Mouse (Mus musculus): ENCODE results near the gene Rpia. TPM values are rescaled to one million over a fixed set of nuclear protein-coding genes. Genes with fewer than 3 reads are reported as not detected.
A peak's percentile ranks its signal among the peaks of the same experiment; 100 is the strongest.

Gene Rpia
- polyA plus RNA-seq, 1 experiment = 6.5 TPM

- no peak overlapping the region for H3K4me3 ChIP-seq (ENCODE audit: low read depth, low read length)
- H3K9me3 ChIP-seq (replicated peaks; ENCODE audit: control insufficient read depth, insufficient read depth, low read length, poor library complexity, severe bottlenecking) = no peaks in the 10 kb centered on the region
Measured at GRCm38 (mm10) chr6:70784811-70785210, 7.2 kb downstream of the Rpia start.

GRCm38 (mm10) chr6:70781336-70781735, 10.7 kb downstream of the Rpia start:
- no peaks in the 10 kb centered on the region for H3K27me3 ChIP-seq (ENCODE audit: control insufficient read depth, insufficient read depth, low read length, poor library complexity, severe bottlenecking)
- no peaks in the 10 kb centered on the region for H3K36me3 ChIP-seq (ENCODE audit: control insufficient read depth, insufficient read depth, low read length, poor library complexity, severe bottlenecking)
- no peak overlapping the region for H3K27ac ChIP-seq (ENCODE audit: insufficient read depth, low read length)
- H3K4me1 ChIP-seq (ENCODE audit: control insufficient read depth, insufficient read depth, low read length) = peaks cover 6% of the 10 kb centered on the region
- H3K4me3 ChIP-seq (ENCODE audit: low read depth, low read length) = no peak overlapping the region
- no peaks in the 10 kb centered on the region for H3K9me3 ChIP-seq (replicated peaks; ENCODE audit: control insufficient read depth, insufficient read depth, low read length, poor library complexity, severe bottlenecking)
- no peak overlapping the region for H3K9ac ChIP-seq (ENCODE audit: low read depth, poor library complexity, severe bottlenecking)
- TF ChIP-seq POLR2A (IDR thresholded peaks at IDR 0.05; ENCODE audit: insufficient read depth, low read length) = no peak
- TF ChIP-seq CTCF (IDR thresholded peaks at IDR 0.05; ENCODE audit: low read depth, low read length) = no peak
- no peak for TF ChIP-seq EP300 (IDR thresholded peaks at IDR 0.05; ENCODE audit: insufficient read depth, low read depth, low read length)

More at GRCm38 (mm10) chr6:70784811-70785210, 7.2 kb downstream of the Rpia start:
- Histone ChIP-seq H3K27ac (ENCODE audit: insufficient read depth, low read length) (no peak overlapping the region), H3K4me1 (ENCODE audit: control insufficient read depth, insufficient read depth, low read length) (peaks cover 6% of the 10 kb centered on the region), H3K36me3 (ENCODE audit: control insufficient read depth, insufficient read depth, low read length, poor library complexity, severe bottlenecking) (no peaks in the 10 kb centered on the region), H3K27me3 (ENCODE audit: control insufficient read depth, insufficient read depth, low read length, poor library complexity, severe bottlenecking) (no peaks in the 10 kb centered on the region), H3K9ac (ENCODE audit: low read depth, poor library complexity, severe bottlenecking) (no peak overlapping the region)
- TF ChIP-seq POLR2A (IDR thresholded peaks at IDR 0.05; ENCODE audit: insufficient read depth, low read length) (no peak), EP300 (IDR thresholded peaks at IDR 0.05; ENCODE audit: insufficient read depth, low read depth, low read length) (no peak), CTCF (IDR thresholded peaks at IDR 0.05; ENCODE audit: low read depth, low read length) (no peak)

- TF ChIP-seq POLR2A (IDR thresholded peaks at IDR 0.05; ENCODE audit: insufficient read depth, low read length) (no peak), CTCF (IDR thresholded peaks at IDR 0.05; ENCODE audit: low read depth, low read length) (no peak), EP300 (IDR thresholded peaks at IDR 0.05; ENCODE audit: insufficient read depth, low read depth, low read length) (no peak)
- Histone ChIP-seq H3K27ac (ENCODE audit: insufficient read depth, low read length) (no peak overlapping the region), H3K9ac (ENCODE audit: low read depth, poor library complexity, severe bottlenecking) (no peak overlapping the region), H3K4me3 (ENCODE audit: low read depth, low read length) (no peak overlapping the region), H3K36me3 (ENCODE audit: control insufficient read depth, insufficient read depth, low read length, poor library complexity, severe bottlenecking) (no peaks in the 10 kb centered on the region; the same call in 1 of the 2 replicates), H3K27me3 (ENCODE audit: control insufficient read depth, insufficient read depth, low read length, poor library complexity, severe bottlenecking) (no peaks in the 10 kb centered on the region), H3K9me3 (replicated peaks; ENCODE audit: control insufficient read depth, insufficient read depth, low read length, poor library complexity, severe bottlenecking) (no peaks in the 10 kb centered on the region), H3K4me1 (ENCODE audit: control insufficient read depth, insufficient read depth, low read length) (no peaks in the 10 kb centered on the region)
Measured at GRCm38 (mm10) chr6:70774372-70774771, 17.7 kb downstream of the Rpia start.

- Histone ChIP-seq H3K27ac (ENCODE audit: insufficient read depth, low read length) (no peak overlapping the region), H3K4me3 (ENCODE audit: low read depth, low read length) (no peak overlapping the region), H3K4me1 (ENCODE audit: control insufficient read depth, insufficient read depth, low read length) (no peaks in the 10 kb centered on the region), H3K36me3 (ENCODE audit: control insufficient read depth, insufficient read depth, low read length, poor library complexity, severe bottlenecking) (no peaks in the 10 kb centered on the region; the same call in 1 of the 2 replicates), H3K27me3 (ENCODE audit: control insufficient read depth, insufficient read depth, low read length, poor library complexity, severe bottlenecking) (no peaks in the 10 kb centered on the region), H3K9ac (ENCODE audit: low read depth, poor library complexity, severe bottlenecking) (no peak overlapping the region), H3K9me3 (replicated peaks; ENCODE audit: control insufficient read depth, insufficient read depth, low read length, poor library complexity, severe bottlenecking) (no peaks in the 10 kb centered on the region)
- TF ChIP-seq EP300 (IDR thresholded peaks at IDR 0.05; ENCODE audit: insufficient read depth, low read depth, low read length) (no peak), CTCF (IDR thresholded peaks at IDR 0.05; ENCODE audit: low read depth, low read length) (no peak), POLR2A (IDR thresholded peaks at IDR 0.05; ENCODE audit: insufficient read depth, low read length) (no peak)
Measured at GRCm38 (mm10) chr6:70773769-70774168, 18.3 kb downstream of the Rpia start.

- Histone ChIP-seq H3K27me3 (ENCODE audit: control insufficient read depth, insufficient read depth, low read length, poor library complexity, severe bottlenecking) (no peaks in the 10 kb centered on the region), H3K27ac (ENCODE audit: insufficient read depth, low read length) (no peak overlapping the region), H3K4me3 (ENCODE audit: low read depth, low read length) (no peak overlapping the region), H3K9me3 (replicated peaks; ENCODE audit: control insufficient read depth, insufficient read depth, low read length, poor library complexity, severe bottlenecking) (no peaks in the 10 kb centered on the region), H3K36me3 (ENCODE audit: control insufficient read depth, insufficient read depth, low read length, poor library complexity, severe bottlenecking) (no peaks in the 10 kb centered on the region; the same call in 1 of the 2 replicates), H3K4me1 (ENCODE audit: control insufficient read depth, insufficient read depth, low read length) (no peaks in the 10 kb centered on the region), H3K9ac (ENCODE audit: low read depth, poor library complexity, severe bottlenecking) (no peak overlapping the region)
- TF ChIP-seq EP300 (IDR thresholded peaks at IDR 0.05; ENCODE audit: insufficient read depth, low read depth, low read length) (no peak), CTCF (IDR thresholded peaks at IDR 0.05; ENCODE audit: low read depth, low read length) (peak; percentile 95)
Measured at GRCm38 (mm10) chr6:70768769-70769168, 23.3 kb downstream of the Rpia start.

DNA sequence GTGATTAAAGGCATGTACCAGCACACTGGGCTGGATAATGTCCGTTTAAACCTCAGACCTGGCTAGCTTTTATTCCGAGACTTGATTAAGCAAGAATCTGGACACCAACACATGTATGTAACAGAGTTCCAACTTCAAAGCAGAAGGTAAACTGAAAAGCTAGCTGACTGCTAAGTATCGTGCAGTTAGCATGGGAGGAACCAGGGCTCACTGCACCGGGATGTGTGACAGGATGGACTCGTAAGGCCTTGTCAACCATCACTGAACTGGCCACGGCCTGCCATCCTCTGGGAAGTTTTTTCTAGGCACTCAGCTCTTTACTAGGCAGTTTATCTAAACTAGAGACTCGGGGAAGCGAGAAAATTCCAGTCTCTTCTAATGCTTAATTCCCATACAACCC, 27.0 kb downstream of the Rpia start:
- TF ChIP-seq POLR2A (IDR thresholded peaks at IDR 0.05; ENCODE audit: insufficient read depth, low read length) (no peak), EP300 (IDR thresholded peaks at IDR 0.05; ENCODE audit: insufficient read depth, low read depth, low read length) (no peak)
- no peak overlapping the region for H3K9ac ChIP-seq (ENCODE audit: low read depth, poor library complexity, severe bottlenecking)

More for the DNA sequence above, 27.0 kb downstream of the Rpia start:
- H3K27me3 ChIP-seq (ENCODE audit: control insufficient read depth, insufficient read depth, low read length, poor library complexity, severe bottlenecking) = no peaks in the 10 kb centered on the region
- H3K9me3 ChIP-seq (replicated peaks; ENCODE audit: control insufficient read depth, insufficient read depth, low read length, poor library complexity, severe bottlenecking) = no peaks in the 10 kb centered on the region; the same call in 1 of the 2 replicates
- no peak overlapping the region for H3K27ac ChIP-seq (ENCODE audit: insufficient read depth, low read length)
- no peaks in the 10 kb centered on the region for H3K4me1 ChIP-seq (ENCODE audit: control insufficient read depth, insufficient read depth, low read length)
- H3K36me3 ChIP-seq (ENCODE audit: control insufficient read depth, insufficient read depth, low read length, poor library complexity, severe bottlenecking) = no peaks in the 10 kb centered on the region
- no peak overlapping the region for H3K4me3 ChIP-seq (ENCODE audit: low read depth, low read length)

All from ES-Bruce4 (cell line).